ENCODE assay signal across 11 mouse cellular contexts in genomic region chr11:54775628-54776366, GRCm38 (mm10). TPM values are rescaled to one million over a fixed set of nuclear protein-coding genes. Genes with fewer than 3 reads are reported as not detected.
DNase-seq lines count a peak whose midpoint lies in the region; ATAC-seq and TF ChIP-seq lines count a peak whose summit lies in the region.
"Had no signal": no experiment of that assay in that cellular context is flagged by ENCODE, and none has a peak within 500 bp of the region (broad histone marks: within the 10 kb centered on the region; RNA-seq: fewer than 3 reads in every experiment).

No protein-coding gene starts in this region.

- peaks cover 35% of the 10 kb centered on the region for H3K4me1 ChIP-seq in heart, embryonic 11.5 days (ENCODE audit: control insufficient read depth, insufficient read depth, low read length)
- peaks cover 56% of the 10 kb centered on the region for H3K4me1 ChIP-seq in heart, embryonic 10.5 days
- no peaks in the 10 kb centered on the region; the same call in 1 of the 2 replicates for H3K4me1 ChIP-seq in midbrain, postnatal 0 days (ENCODE audit: insufficient read depth, low read length)
- peaks cover 16% of the 10 kb centered on the region for H3K4me1 ChIP-seq in midbrain, embryonic 15.5 days
- H3K4me1 ChIP-seq in forebrain, embryonic 16.5 days (replicated peaks; ENCODE audit: control insufficient read depth, insufficient read depth, low read length): peaks cover 9% of the 10 kb centered on the region

- H3K27ac ChIP-seq in heart, embryonic 11.5 days (ENCODE audit: low read depth, low read length): peak overlapping the region; percentile 69
- H3K27ac ChIP-seq in heart, embryonic 10.5 days: no peak overlapping the region
- peak overlapping the region; percentile 32; the same call in 1 of the 2 replicates for H3K27ac ChIP-seq in midbrain, postnatal 0 days (ENCODE audit: low read depth, low read length)
- no peak overlapping the region for H3K27ac ChIP-seq in midbrain, embryonic 15.5 days
- no peak overlapping the region for H3K27ac ChIP-seq in forebrain, embryonic 16.5 days (ENCODE audit: low read length)
- H3K27ac ChIP-seq: neural tube, embryonic 12.5 days had no signal

- no peaks in the 10 kb centered on the region for H3K27me3 ChIP-seq in heart, embryonic 11.5 days (ENCODE audit: control insufficient read depth, insufficient read depth, low read length)
- H3K27me3 ChIP-seq in heart, embryonic 10.5 days (ENCODE audit: insufficient read depth, poor library complexity, severe bottlenecking): no peaks in the 10 kb centered on the region
- H3K27me3 ChIP-seq in midbrain, postnatal 0 days (ENCODE audit: insufficient read depth, low read length): no peaks in the 10 kb centered on the region
- H3K27me3 ChIP-seq in midbrain, embryonic 15.5 days (replicated peaks): no peaks in the 10 kb centered on the region
- H3K27me3 ChIP-seq in forebrain, embryonic 16.5 days (replicated peaks; ENCODE audit: control insufficient read depth, insufficient read depth, low read length): no peaks in the 10 kb centered on the region
- H3K27me3 ChIP-seq: neural tube, embryonic 12.5 days had no signal

- H3K9me3 ChIP-seq in heart, embryonic 11.5 days (replicated peaks; ENCODE audit: control insufficient read depth, low read length): no peaks in the 10 kb centered on the region
- no peaks in the 10 kb centered on the region for H3K9me3 ChIP-seq in heart, embryonic 10.5 days
- no peaks in the 10 kb centered on the region for H3K9me3 ChIP-seq in midbrain, postnatal 0 days (ENCODE audit: low read length)
- H3K9me3 ChIP-seq in midbrain, embryonic 15.5 days: no peaks in the 10 kb centered on the region
- no peaks in the 10 kb centered on the region for H3K9me3 ChIP-seq in forebrain, embryonic 16.5 days (ENCODE audit: control insufficient read depth, low read length)
- H3K9me3 ChIP-seq: neural tube, embryonic 12.5 days had no signal

- no peak for DNase-seq in heart, embryonic 10.5 days (ENCODE audit: low spot score)
- no peak for DNase-seq in midbrain, postnatal 0 days (ENCODE audit: low spot score)
- peak; percentile 64 for DNase-seq in induced T-regulatory cell, adult 2 months (ENCODE audit: low read depth)
- DNase-seq in naive thymus-derived CD4-positive, alpha-beta T cell, adult 2 months (ENCODE audit: low read depth): peak; percentile 38
- no peak for DNase-seq in layer of hippocampus, postnatal 10 days (ENCODE audit: low spot score in 2 of 2)
- DNase-seq: cerebellum, postnatal 25 days; kidney, adult 9 months had no signal

- H3K4me2 ChIP-seq in heart, embryonic 11.5 days: no peak overlapping the region; the same call in 1 of the 2 replicates
- H3K4me2 ChIP-seq in midbrain, postnatal 0 days (ENCODE audit: low read depth, low read length, poor library complexity, severe bottlenecking): no peak overlapping the region
- no peak overlapping the region for H3K4me2 ChIP-seq in midbrain, embryonic 15.5 days
- no peak overlapping the region for H3K4me2 ChIP-seq in forebrain, embryonic 16.5 days (ENCODE audit: low read length)
- H3K4me2 ChIP-seq: neural tube, embryonic 12.5 days had no signal

- no peaks in the 10 kb centered on the region for H3K36me3 ChIP-seq in heart, embryonic 11.5 days (ENCODE audit: control insufficient read depth, insufficient read depth, low read length)
- no peaks in the 10 kb centered on the region for H3K36me3 ChIP-seq in heart, embryonic 10.5 days
- no peaks in the 10 kb centered on the region for H3K36me3 ChIP-seq in midbrain, postnatal 0 days (ENCODE audit: insufficient read depth, low read length)
- H3K36me3 ChIP-seq in midbrain, embryonic 15.5 days (replicated peaks): no peaks in the 10 kb centered on the region
- no peaks in the 10 kb centered on the region for H3K36me3 ChIP-seq in forebrain, embryonic 16.5 days (ENCODE audit: control insufficient read depth, insufficient read depth)
- H3K36me3 ChIP-seq: neural tube, embryonic 12.5 days had no signal

- no peak for ATAC-seq in heart, embryonic 11.5 days (replicated peaks; ENCODE audit: insufficient number of reproducible peaks, low FRiP score, low TSS enrichment)
- ATAC-seq in midbrain, postnatal 0 days (ENCODE audit: low FRiP score): no peak
- no peak for ATAC-seq in midbrain, embryonic 15.5 days (replicated peaks)
- no peak for ATAC-seq in forebrain, embryonic 16.5 days

- no peak for TF ChIP-seq CTCF in midbrain, postnatal 0 days (IDR thresholded peaks at IDR 0.05)

- 51% methylated on average over 4 of the region's 4 CpGs for WGBS in heart, embryonic 11.5 days (ENCODE audit: insufficient replicate concordance)
- WGBS in heart, embryonic 10.5 days: 56% methylated on average over 4 of the region's 4 CpGs
- WGBS in midbrain, postnatal 0 days: 79% methylated on average over 4 of the region's 4 CpGs
- 81% methylated on average over 4 of the region's 4 CpGs for WGBS in midbrain, embryonic 15.5 days
- 87% methylated on average over 4 of the region's 4 CpGs for WGBS in forebrain, embryonic 16.5 days

- no peak overlapping the region for H3K4me3 ChIP-seq in heart, embryonic 11.5 days (ENCODE audit: low read depth, low read length)
- H3K4me3 ChIP-seq in heart, embryonic 10.5 days: no peak overlapping the region
- no peak overlapping the region for H3K4me3 ChIP-seq in midbrain, postnatal 0 days (ENCODE audit: low read depth, low read length)
- no peak overlapping the region for H3K4me3 ChIP-seq in midbrain, embryonic 15.5 days
- no peak overlapping the region for H3K4me3 ChIP-seq in forebrain, embryonic 16.5 days (replicated peaks; ENCODE audit: low read length)
- H3K4me3 ChIP-seq: neural tube, embryonic 12.5 days had no signal

- no peak overlapping the region for H3K9ac ChIP-seq in heart, embryonic 11.5 days (ENCODE audit: low read depth, low read length)
- H3K9ac ChIP-seq in midbrain, postnatal 0 days (replicated peaks; ENCODE audit: low read length, poor library complexity, severe bottlenecking): no peak overlapping the region
- H3K9ac ChIP-seq in midbrain, embryonic 15.5 days: no peak overlapping the region
- H3K9ac ChIP-seq in forebrain, embryonic 16.5 days (replicated peaks; ENCODE audit: low read depth, low read length): no peak overlapping the region
- H3K9ac ChIP-seq: neural tube, embryonic 12.5 days had no signal

RNA-seq across cellular contexts. Expression of gene Cdc42se2, which starts 11.7 kb away (rescaled TPM):
- polyA plus RNA-seq in heart, embryonic 11.5 days (2014; fragmentation: Nextera tagmentation; extraction: Ambion mirVana): 65.6 and 70.3 TPM in 2 replicates
- polyA plus RNA-seq in heart, embryonic 10.5 days (2016; fragmentation: Nextera tagmentation; extraction: Ambion mirVana): 77.6 and 84.8 TPM in 2 replicates
- total RNA-seq in midbrain, postnatal 0 days (2014; rRNA removed): 134 and 137 TPM in 2 replicates
- polyA plus RNA-seq in midbrain, postnatal 0 days (2015; fragmentation: Nextera tagmentation; extraction: Ambion mirVana): 130 and 134 TPM in 2 replicates
- 157 and 159 TPM in 2 replicates for polyA plus RNA-seq in midbrain, embryonic 15.5 days (2015; fragmentation: Nextera tagmentation; extraction: Ambion mirVana)
- 184 and 205 TPM in 2 replicates for polyA plus RNA-seq in forebrain, embryonic 16.5 days (2015; fragmentation: Nextera tagmentation; extraction: Ambion mirVana)
- 100 to 1,000 TPM; 138 to 151 TPM for total RNA-seq in layer of hippocampus, postnatal 10 days (2021)

Comparison
In these comparisons a context has a peak if more than half of its experiments do, and no peak if none do; other contexts are left out.
1. H3K27ac ChIP-seq: peak in heart, embryonic 11.5 days (single experiment) and midbrain, postnatal 0 days (single experiment); none in heart, embryonic 10.5 days (single experiment), midbrain, embryonic 15.5 days (single experiment) and forebrain, embryonic 16.5 days (single experiment).
2. DNase-seq: peak in induced T-regulatory cell, adult 2 months (single experiment) and naive thymus-derived CD4-positive, alpha-beta T cell, adult 2 months (single experiment); none in heart, embryonic 10.5 days (single experiment), midbrain, postnatal 0 days (single experiment) and layer of hippocampus, postnatal 10 days (0 of 2).